Mouse (Mus musculus) 3T3-L1 (cell line): Measurements from ENCODE around the gene Gnptab.

Experiments
- DNase-seq: peaks from one replicate; pipeline ENCODE4 v3.0.0-alpha.2; 2015; ENCODE audit warnings: low read depth, low spot score

Gnptab gene

GRCm38 (mm10) chr10:88376770-88377169 is 2.2 kb upstream of the Gnptab start:
- peak; percentile 94 for DNase-seq

DNA sequence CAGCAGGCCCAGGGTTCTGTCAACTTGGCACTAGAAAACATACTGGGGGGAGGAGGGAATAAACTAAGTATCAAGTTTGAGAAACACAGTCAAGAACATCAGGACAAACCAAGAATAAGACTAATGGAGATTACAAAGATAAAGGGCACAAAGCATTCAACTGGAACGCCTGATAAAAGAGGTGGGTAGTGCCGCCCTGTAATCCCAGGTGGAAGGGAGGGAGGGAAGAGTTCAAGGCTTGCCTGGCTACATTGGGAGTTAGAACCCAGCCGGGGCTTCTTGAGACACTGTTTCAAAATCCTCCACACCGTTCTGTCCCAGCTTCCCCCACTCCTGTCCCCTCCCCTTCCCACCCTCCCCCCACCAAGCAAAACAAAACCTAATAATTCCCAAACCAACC is 1.3 kb upstream of the Gnptab start:
- DNase-seq = no peak

DNA sequence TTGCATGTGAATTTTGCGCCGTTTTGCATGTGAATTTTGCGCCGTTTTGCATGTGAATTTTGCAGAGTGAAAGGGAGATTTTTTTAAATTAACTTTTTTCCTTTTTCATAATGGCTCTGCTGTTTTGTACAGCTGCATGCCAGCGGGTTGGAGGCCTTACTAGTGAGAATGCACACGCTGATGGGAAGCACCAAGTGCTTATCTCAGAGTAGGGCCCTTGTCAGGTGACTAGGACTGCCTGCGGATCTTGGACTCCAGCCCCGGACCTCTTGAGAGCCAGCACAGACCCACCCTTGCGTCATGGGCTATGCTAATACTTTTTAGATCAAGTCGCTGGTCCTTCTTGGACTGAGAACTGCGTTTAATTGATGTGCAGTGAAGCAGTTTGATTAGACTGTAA is 1.1 kb downstream of the Gnptab start:
- peak; percentile 66 for DNase-seq

- DNase-seq = peak; percentile 60
These were observed 1.6 kb downstream of the Gnptab start for GRCm38 (mm10) chr10:88380430-88381060.

GRCm38 (mm10) chr10:88381286-88381685 is 2.4 kb downstream of the Gnptab start:
- DNase-seq = no peak

DNA sequence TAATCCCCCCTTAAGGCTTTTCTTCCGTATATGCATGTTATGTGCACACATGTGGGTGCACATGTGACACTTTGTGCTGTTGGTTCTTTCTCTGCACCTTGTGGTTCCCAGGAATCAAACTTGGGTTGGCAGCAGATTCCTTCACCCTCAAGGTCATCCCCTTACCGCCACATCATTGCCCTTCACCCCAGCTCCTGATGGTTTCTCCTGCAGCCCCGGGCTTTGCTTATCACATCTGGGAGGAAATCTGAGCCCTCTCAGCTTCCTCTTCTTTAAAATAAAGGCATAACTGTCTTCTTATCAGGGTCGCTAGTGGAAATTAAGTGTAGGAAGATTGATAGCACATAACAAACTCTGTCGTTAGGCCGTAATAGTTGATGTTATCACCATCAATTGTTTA is 3.1 kb downstream of the Gnptab start:
- DNase-seq = no peak

DNA sequence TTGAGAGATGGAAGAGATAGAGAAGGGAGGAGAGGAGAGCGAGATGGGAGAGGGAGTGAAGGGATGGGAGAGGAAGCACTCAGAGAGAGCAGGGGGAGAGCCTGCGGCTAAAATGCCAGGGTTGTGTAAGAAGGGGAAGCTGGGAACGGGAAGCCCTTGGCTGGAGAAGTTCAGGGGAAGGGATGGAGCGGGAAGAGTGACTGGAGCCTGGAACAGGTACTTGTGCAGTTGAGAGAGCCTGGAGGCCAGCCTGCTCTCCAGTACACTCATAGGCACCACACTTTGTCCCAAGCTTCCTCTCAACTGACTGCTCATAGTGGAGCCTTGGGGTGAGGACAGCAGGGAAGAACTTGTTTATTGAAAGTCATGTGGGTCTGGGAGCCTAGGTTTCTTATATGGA is 4.5 kb downstream of the Gnptab start:
- DNase-seq = no peak

DNA sequence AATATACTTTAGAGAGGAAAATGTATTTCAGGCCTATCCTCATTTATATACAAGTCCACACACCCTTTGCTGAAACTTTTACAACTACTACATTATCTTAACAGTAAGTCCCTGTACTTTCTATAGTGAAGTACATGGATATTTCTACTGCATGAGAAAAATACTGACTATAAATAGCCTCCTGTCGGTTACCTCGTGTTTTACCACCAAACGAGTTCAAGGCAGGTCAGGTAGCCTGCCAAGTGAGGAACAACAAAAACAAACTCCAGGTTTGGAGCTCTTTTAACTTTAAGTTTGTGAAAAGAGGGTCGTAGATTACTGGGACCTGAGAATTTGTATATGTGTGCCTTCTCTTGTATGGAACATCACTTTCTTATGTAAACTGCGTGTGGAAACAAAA is 5.1 kb downstream of the Gnptab start:
- DNase-seq = no peak

GRCm38 (mm10) chr10:88385290-88385689 is 6.4 kb downstream of the Gnptab start:
- no peak for DNase-seq

DNA sequence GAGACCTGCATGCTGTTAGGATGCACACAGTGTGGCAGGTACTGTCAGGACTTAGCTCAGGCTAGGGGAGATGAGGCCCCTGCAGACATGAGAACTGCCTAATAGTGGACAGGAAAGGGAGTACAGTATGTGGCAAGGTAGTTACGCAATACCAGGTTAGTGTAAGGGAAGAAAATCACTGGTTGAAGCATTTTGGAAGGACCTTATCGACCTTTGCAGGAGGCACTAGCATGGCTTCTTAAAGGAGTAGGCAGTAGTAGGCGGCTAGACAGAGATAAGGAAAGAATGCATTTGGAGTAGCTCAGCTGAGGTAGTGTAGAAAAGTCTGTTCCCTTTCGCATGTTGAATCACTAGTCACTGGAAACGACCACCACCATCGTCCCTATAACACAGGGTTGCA is 6.8 kb downstream of the Gnptab start:
- DNase-seq = peak; percentile 40

GRCm38 (mm10) chr10:88386251-88386650 is 7.3 kb downstream of the Gnptab start:
- no peak for DNase-seq

DNA sequence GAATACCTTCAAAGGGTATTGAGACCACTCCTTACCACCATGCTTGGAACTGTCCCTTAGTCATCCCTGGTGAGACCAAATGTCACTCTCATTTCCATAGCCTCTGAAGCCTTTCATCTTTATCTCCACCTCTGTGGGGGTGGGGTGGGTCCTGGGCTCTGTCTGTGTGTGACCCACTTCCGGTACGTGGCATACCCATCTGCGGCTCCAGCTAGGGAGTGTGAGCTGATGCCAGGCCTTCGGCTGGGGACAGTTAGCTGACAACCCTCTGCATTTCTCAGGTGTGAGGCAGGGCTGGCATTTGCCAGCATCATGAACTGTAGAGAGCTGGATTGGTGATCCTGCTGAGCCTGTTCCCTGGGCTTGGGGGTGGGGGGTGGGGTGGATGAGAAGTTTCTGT is 10.6 kb downstream of the Gnptab start:
- peak; percentile 34 for DNase-seq

DNA sequence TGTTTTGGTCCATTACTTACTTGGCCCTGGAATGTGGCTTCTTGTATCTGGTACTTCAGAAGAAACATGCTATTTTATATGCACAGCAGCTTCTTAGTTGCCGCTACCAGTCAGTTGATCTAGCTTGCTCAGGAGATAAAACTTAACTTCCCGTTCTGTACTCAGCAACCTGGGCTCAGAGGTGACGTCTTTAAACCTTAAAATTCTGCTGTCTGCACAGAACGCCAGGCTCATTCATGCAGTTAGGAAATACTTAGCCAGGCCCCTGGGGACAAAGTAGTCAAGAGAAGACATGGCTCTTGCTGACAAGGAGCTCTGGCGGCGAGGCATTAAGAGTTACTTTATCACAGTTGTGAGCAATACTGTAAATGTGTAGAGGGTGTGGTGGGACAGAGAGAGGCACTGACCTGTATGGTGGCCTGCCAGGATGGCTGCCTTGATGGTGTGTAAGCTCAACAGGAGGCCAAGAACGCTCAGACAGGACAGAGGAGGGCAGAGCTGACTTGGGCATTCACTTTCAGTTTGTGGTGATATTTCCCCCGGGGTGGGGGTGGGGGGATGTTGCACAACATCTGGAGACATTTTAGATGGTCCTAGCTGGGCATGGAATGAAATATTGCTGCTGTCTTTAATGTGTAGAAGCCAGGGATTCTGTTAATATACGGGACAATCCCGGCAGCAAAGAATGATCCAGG is 11.3 kb downstream of the Gnptab start:
- DNase-seq = peak; percentile 81

- DNase-seq = no peak
These were observed 12.6 kb downstream of the Gnptab start for GRCm38 (mm10) chr10:88391495-88391894.

DNA sequence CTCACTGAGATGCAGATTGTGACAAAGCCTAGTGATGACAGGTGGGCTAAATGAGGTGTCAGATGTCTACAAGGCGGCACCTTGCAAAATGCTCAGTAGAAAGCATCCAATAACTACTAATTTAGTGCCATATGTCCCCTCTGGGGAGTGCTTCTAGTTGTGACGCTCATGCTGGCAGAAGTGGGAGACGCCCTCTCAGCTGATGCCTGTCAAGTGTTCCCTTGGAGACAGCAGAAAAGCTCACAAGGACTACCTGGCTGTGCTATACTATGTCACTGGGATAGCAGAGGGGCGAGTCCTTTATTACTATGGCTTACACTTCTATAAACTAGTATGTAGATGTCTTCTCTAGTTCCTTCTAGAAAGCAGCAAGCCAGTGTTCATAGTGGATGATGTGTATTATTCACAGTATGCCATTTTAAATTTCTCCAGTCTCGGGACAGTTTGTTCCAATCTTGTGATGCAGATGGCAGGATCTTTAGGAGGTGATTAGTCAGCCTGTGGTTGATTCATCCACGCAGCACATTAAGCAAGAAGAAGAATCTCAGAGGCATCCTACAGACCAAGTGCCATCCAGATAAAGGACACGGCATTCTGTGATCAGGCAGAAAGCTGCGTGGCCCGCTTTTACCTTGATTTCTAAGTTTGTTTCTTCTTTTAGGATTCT is 13.4 kb downstream of the Gnptab start:
- peak; percentile 54 for DNase-seq

GRCm38 (mm10) chr10:88398668-88399243 is 19.8 kb downstream of the Gnptab start:
- no peak for DNase-seq

GRCm38 (mm10) chr10:88399271-88399670 is 20.3 kb downstream of the Gnptab start:
- no peak for DNase-seq

DNA sequence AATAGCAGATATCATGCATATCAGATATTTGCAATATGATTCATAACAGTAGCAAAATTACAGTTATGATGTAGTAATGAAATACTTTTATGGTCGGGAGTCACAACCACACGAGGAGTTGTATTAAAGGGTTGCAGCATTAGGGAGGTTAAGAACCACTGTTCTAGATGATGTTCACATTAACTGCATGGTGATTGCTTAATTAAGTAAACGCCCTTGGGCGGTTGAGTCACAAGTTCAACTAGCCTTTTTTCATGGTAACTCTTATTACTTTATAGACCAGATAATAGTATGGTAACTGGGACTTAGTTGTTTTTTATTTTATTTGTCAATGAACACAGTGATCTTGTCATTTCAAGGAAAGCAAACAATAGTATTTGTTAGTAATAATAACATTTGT is 24.1 kb downstream of the Gnptab start:
- DNase-seq = no peak

- no peak for DNase-seq
These were observed 25.3 kb downstream of the Gnptab start for GRCm38 (mm10) chr10:88404220-88404619.

GRCm38 (mm10) chr10:88405812-88406211 is 26.9 kb downstream of the Gnptab start:
- peak; percentile 66 for DNase-seq

GRCm38 (mm10) chr10:88407875-88408631 is 29.1 kb downstream of the Gnptab start:
- DNase-seq = no peak

- DNase-seq = no peak
These were observed 30.8 kb downstream of the Gnptab start for GRCm38 (mm10) chr10:88409751-88410150.
